Mouse (Mus musculus): Measurements from ENCODE around the gene Mns1.

The Mns1 gene

GRCm38 (mm10) chr9:72469851-72470250, 32.0 kb downstream of the Mns1 start:
- in situ Hi-C loops (cut with MseI, MboI): no loop called here

DNA sequence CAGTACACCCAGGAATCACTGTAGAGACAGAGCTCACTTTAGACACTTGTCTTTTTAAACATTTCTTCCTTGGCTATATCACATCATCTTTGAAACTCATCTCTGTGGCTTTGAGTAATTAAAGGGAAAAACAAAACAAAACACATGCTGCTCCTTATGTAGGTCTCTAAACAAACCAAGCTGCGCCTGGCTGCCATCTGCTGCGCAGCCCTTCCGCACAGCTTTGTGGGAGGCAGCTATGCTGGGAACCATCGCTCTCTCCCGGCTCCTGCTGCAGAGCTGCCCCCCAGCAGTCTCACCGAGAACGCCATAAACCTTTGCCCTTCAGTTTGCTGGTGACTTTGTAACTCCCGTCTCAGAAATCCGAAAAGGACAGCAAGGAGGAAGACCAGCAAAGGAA, 37.7 kb downstream of the Mns1 start:
- in situ Hi-C loops (cut with MseI, MboI): no loop called here

DNA sequence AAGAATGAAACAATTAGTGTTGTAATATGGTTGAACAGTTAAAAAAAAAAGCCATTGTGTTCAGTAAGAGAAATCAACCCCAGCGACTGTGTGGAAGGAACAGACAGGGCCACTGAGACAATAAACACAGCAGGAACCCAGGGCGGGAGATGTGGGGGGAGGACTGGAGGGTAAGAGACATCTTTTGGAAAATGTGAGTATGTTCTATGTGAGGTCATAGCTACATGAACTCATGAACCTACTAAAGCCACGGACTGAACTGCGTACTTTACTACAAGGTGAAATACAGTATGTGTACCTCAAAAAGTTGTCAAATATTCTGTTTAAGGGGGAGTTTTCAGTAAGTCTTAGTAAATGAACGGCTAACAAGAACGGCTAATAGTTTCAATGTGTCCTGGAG, 39.5 kb downstream of the Mns1 start:
- in situ Hi-C loops (cut with MseI, MboI): no loop called here

GRCm38 (mm10) chr9:72479276-72479675, 41.5 kb downstream of the Mns1 start:
- in situ Hi-C loops (cut with MseI, MboI): no loop called here

- in situ Hi-C loops (cut with MseI, MboI): no loop called here
Observed at GRCm38 (mm10) chr9:72488523-72488922, 50.7 kb downstream of the Mns1 start.

DNA sequence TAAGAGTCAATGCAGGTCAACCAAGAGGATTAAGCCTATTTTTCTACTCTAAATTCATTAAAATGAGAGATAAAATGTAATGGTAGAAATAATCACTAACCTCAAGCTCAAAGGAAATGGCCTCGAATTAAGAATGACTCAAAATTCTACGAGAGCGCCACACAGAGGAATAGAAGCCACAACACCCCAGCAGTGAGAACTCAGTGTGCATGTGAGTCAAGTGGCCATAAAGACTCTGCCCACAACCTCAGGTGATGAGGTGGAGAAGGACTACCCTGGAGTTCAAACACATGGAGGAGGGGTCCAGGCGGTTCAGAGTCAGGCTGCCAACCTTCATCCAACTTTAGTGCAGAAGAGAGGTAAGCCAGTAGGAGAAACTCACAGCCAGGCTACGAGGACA, 51.3 kb downstream of the Mns1 start:
- in situ Hi-C loops (cut with MseI, MboI): no loop called here

- in situ Hi-C loops (cut with MseI, MboI): no loop called here
Observed at GRCm38 (mm10) chr9:72491559-72492193, 53.9 kb downstream of the Mns1 start.

DNA sequence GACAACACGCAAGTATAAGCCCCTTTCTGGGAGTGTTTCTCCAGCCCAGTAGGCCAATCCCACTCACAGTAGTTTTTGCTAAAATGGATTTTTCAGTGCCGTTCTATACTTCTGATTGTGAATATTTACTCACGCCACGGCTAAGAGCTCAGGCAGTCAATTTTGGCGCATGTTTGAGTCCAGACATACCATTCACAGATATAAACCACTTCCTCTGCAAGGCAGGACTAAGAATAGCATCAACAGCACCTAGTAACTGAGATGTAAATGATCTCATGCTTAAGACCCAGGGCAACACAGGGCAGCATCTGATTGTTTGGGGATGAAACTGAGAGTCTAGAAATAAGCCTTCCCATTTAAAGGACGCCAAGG, 54.4 kb downstream of the Mns1 start, which contains the start of gene Tex9:
Gene Tex9, minus strand, starts transcription at position 19 of the 372 bp plus-strand sequence.
- in situ Hi-C loops (cut with MseI, MboI): no loop called here

- in situ Hi-C loops (cut with MseI, MboI): no loop called here
Observed at GRCm38 (mm10) chr9:72493465-72493864, 55.7 kb downstream of the Mns1 start.

DNA sequence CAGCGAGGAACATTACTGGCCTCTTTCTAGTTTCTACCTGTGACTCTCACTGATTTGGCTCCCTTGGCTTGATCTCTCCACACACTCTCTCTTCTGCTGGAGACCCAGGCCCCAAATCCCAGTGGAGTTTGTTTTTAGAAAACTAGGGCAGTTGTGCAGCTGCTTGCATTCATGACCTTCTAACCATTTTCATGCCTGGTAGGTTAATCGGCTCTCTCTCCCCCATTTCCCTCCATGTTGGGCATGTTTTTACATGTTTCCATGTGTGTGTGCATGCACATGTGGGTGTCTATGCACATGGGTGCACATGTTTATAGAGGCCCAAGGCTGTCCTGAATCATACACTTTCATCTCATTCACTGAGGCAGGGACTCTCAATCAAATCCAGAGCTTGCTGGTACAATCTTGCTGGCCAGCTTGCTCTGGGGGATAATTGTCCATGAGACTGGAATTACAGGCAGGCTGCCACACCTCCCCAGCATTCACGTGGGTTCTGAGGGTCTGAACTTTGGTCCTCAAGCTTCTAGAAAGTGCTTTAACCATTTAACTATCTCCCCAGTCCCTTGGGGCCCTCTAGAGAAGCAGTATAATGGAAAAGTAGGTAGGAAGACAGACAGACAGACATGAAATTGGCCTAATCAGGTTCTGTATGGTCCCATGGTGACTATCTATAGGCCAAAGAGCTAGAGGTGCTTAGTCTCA, 56.3 kb downstream of the Mns1 start:
- in situ Hi-C loops (cut with MseI, MboI): no loop called here

GRCm38 (mm10) chr9:72496691-72497090, 58.9 kb downstream of the Mns1 start:
- in situ Hi-C loops (cut with MseI, MboI): no loop called here

DNA sequence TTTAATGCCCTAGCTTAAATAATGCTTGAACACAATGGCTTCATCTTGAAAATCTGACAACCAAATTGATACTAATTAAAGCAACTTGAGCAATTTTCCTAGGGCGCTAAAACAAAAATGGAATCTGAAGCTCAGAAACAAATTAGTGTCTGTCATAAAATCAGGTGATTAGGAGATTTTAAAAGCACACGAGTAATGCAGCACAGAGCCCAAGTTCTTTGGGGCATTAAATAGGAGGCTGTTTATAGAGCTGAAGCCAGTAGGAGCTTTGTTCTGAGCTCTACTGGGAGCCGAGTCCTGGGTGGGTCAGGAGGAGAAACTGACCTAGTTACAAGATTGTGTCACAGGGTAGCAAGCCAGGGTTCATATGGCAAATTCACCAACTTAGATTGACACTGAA, 59.4 kb downstream of the Mns1 start:
- in situ Hi-C loops (cut with MseI, MboI): no loop called here
